Comparison of ENCODE assay signal across 1 mouse cellular context in the genomic region with DNA sequence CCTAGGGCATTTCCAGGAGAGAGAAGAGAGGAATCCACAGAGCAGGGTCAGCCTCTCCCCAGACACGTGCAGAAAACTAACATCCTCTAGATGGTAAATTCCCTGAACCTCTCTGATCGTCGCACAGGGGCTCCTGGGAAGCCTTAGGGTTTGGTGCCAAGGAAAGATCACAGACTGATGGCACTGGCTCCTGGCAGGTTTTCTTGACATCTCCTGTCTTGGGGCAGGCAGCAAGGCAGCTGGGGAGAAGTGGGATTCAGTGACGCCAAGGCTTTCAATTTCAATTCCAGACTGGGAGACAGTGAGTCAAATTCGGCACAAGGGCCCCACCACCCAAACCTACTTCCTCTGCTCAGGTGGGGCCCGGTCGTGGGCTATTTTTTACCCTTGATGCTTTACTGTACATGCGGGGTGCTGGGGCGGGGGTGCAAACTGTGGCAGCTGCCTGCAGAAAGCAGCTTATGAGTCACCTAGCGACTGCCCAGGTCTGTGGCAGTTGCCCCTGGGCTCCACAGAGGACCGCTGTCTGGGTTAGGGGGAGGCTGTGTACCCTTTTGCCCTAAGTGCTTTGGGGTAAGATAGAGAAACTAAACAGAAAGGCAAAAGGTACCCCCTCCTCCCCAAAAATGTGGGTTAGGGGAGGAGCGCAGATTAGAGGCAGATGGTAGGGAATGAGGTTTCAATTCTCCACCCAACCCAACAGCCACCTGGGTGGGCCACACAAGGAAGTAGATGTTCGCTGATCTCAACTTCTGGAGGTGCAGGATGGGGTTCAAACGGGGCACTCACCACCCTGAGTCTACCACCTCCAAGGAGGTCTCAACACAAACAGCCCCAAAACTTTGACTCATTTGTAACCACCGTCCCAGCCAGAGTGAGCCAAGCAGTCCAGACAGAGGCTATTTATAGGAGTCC.
TF ChIP-seq lines count a peak whose summit lies in the region.

No protein-coding gene starts in this region.

TF ChIP-seq in CH12.LX, 34 proteins besides CTCF, POLR2A, EP300 and RAD21 (continued from another document):
- TF ChIP-seq NRF1 (IDR thresholded peaks at IDR 0.05; ENCODE audit: low read depth, low read length), result 0 out of 2 replicates have a peak, but pooled peaks have one; percentile 32
- TF ChIP-seq USF2 (conservative IDR thresholded peaks at IDR 0.05; ENCODE audit: low read depth, low read length), result no peak
- TF ChIP-seq RCOR1 (conservative IDR thresholded peaks at IDR 0.05; ENCODE audit: low read depth, low read length), result peak; percentile 79; the same call in 1 of the 2 replicates
- no peak for TF ChIP-seq JUN (IDR thresholded peaks at IDR 0.05; ENCODE audit: insufficient read depth, low read depth, low read length)
- peak; percentile 97 for TF ChIP-seq IRF4 (IDR thresholded peaks at IDR 0.05; ENCODE audit: low read depth, low read length)
- no peak for TF ChIP-seq PAX5 (IDR thresholded peaks at IDR 0.05; ENCODE audit: low read length)
- TF ChIP-seq USF1 (IDR thresholded peaks at IDR 0.05; ENCODE audit: low read depth, low read length), result no peak
- TF ChIP-seq CHD2 (IDR thresholded peaks at IDR 0.05; ENCODE audit: low read length), result peak; percentile 87
